Mouse (Mus musculus): Measurements from ENCODE around the gene Ppara. TPM values are rescaled to one million over a fixed set of nuclear protein-coding genes. Genes with fewer than 3 reads are reported as not detected.

Gene Ppara
- total and polyA plus RNA-seq, 3 experiments = 12.9 to 60.7 (median 53.1) TPM

DNA sequence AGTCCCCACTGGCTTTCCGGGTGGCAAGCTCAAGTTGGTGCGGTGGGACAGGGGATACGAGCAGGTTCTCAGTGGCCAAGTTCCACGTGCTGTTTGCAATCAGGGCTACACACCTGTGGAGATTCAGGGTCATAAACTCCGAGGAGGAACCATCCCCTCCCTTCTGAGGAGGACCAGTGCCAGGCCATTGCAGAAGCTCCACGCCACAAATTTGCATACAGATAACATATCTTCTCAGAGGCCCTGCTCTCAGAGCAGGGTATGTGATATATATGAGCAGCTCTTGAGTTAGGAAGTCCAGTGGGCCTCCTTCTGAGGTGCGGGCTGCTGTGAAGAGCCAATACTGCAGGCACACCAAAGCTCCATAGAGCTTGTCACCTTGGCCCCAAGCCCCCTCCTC is 15.8 kb upstream of the Ppara start:
- Histone ChIP-seq H3K9ac (ENCODE audit: low read depth, low read length) (no peak overlapping the region), H3K36me3 (ENCODE audit: control insufficient read depth, insufficient read depth, low read length) (no peaks in the 10 kb centered on the region), H3K79me2 (replicated peaks; ENCODE audit: control insufficient read depth, insufficient read depth, low read length) (no peaks in the 10 kb centered on the region), H3K27ac (no peak overlapping the region), H3K4me3 (no peak overlapping the region), H3K4me1 (ENCODE audit: control insufficient read depth, insufficient read depth, low read length) (no peaks in the 10 kb centered on the region), H3K27me3 (ENCODE audit: control insufficient read depth, insufficient read depth, low read length) (no peaks in the 10 kb centered on the region)
- no peak for DNase-seq
- no peak for TF ChIP-seq EP300 (IDR thresholded peaks at IDR 0.05; ENCODE audit: insufficient read depth, low read depth, low read length)
- TF ChIP-seq CTCF (IDR thresholded peaks at IDR 0.05) = no peak
- TF ChIP-seq POLR2A (IDR thresholded peaks at IDR 0.05; ENCODE audit: insufficient read depth, low read depth, low read length) = no peak
- 59% methylated on average over 7 of the region's 7 CpGs for WGBS
- intact Hi-C loops (cut with DNase I) = loop anchor here (5.0 kb wide), 2 partner anchors 93 to 318 kb away; partner anchors contain the start of gene Cdpf1

DNA sequence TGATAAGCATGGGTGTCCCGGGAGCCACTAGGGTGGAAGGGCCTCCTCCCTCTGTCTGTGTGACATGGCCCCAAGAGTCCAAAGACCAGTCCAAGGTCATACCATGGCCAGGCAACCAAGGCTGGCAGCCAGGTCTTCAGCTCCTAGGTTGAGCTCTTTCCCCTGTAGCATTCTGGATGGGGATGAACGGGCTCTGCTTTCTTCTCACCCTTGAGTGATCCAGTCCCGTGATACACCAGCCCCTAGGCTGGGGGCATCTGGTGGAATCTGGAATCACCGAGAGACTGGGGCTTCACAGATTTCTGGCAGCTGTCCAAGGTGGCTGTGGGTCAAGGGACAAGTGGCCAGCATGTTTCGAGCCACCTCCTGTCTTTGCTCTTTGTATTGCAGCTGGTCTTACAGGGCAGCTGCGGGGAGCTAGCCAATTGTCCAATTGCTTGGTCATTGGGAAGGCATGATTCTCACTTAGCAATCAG is 14.4 kb upstream of the Ppara start:
- no peaks in the 10 kb centered on the region for H3K79me2 ChIP-seq (replicated peaks; ENCODE audit: control insufficient read depth, insufficient read depth, low read length)
- no peak overlapping the region for H3K4me3 ChIP-seq
- H3K27me3 ChIP-seq (ENCODE audit: control insufficient read depth, insufficient read depth, low read length) = no peaks in the 10 kb centered on the region
- H3K36me3 ChIP-seq (ENCODE audit: control insufficient read depth, insufficient read depth, low read length) = no peaks in the 10 kb centered on the region
- WGBS = 41% methylated on average over 6 of the region's 6 CpGs
- peaks cover 3% of the 10 kb centered on the region; the same call in 1 of the 2 replicates for H3K4me1 ChIP-seq (ENCODE audit: control insufficient read depth, insufficient read depth, low read length)
- intact Hi-C loops (cut with DNase I) = loop anchor here (10.0 kb wide), 1 partner anchor 406 kb away; no protein-coding TSS in a partner anchor
- TF ChIP-seq CTCF (IDR thresholded peaks at IDR 0.05) = no peak
- TF ChIP-seq POLR2A (IDR thresholded peaks at IDR 0.05; ENCODE audit: insufficient read depth, low read depth, low read length) = no peak
- no peak for TF ChIP-seq EP300 (IDR thresholded peaks at IDR 0.05; ENCODE audit: insufficient read depth, low read depth, low read length)
- peak in 1 of 2 experiments; percentile 19 for DNase-seq
- no peak overlapping the region for H3K27ac ChIP-seq
- no peak overlapping the region for H3K9ac ChIP-seq (ENCODE audit: low read depth, low read length)

DNA sequence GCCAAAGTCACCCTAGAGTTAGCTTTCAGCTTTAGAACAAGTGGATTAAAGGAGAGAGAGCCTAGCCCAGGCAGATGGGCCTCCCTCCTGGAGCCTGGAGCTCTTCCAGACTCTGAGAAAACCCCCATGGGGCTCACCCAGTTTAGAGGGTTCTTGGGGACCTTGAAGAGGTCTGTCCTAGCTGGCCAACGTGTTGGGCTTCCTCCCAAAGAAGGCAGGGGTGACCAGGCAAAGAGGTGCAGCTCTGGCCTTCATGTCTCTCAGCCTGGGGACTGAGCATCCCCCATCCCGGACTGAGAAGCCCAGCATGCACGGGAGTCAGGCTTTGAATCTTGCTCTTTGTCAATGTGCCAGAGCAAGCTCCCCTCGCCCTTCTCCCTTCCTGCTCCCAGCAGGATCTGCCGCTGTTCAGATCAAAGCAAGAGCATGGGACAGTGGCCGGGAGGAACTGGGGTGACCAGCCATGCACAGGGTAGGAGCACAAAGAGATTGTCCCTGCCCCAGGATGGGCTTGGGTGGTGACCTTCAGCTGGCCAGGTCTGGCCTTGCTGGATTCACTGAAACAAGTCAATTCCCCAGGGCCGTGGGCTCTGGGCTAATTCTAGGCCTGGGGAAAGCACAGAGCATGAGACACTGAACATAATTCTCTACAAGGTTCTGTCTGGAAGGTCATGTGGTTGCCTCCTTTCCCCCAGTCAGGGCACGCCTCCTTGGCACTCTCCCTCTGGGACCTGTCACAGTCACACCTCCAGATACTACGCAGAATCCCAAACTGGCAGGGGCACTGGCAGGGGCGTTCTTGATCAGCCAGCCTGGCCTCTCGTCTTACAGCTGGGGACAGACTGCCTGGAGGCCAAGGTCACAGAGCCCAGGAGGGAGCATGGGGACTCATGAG is 10.3 kb upstream of the Ppara start:
- peak; percentile 70 to 85 for DNase-seq
- Histone ChIP-seq H3K27me3 (ENCODE audit: control insufficient read depth, insufficient read depth, low read length) (no peaks in the 10 kb centered on the region), H3K4me1 (ENCODE audit: control insufficient read depth, insufficient read depth, low read length) (peaks cover 3% of the 10 kb centered on the region; the same call in 1 of the 2 replicates), H3K9ac (ENCODE audit: low read depth, low read length) (peak overlapping the region; percentile 30), H3K36me3 (ENCODE audit: control insufficient read depth, insufficient read depth, low read length) (no peaks in the 10 kb centered on the region), H3K27ac (peak overlapping the region; percentile 91), H3K4me3 (no peak overlapping the region), H3K79me2 (replicated peaks; ENCODE audit: control insufficient read depth, insufficient read depth, low read length) (no peaks in the 10 kb centered on the region)
- TF ChIP-seq POLR2A (IDR thresholded peaks at IDR 0.05; ENCODE audit: insufficient read depth, low read depth, low read length) = no peak; the same call in 1 of the 2 replicates
- peak; percentile 89 for TF ChIP-seq EP300 (IDR thresholded peaks at IDR 0.05; ENCODE audit: insufficient read depth, low read depth, low read length)
- WGBS = 20% methylated on average over 11 of the region's 11 CpGs
- intact Hi-C loops (cut with DNase I) = loop anchor here (10.0 kb wide), 1 partner anchor 410 kb away; no protein-coding TSS in a partner anchor

DNA sequence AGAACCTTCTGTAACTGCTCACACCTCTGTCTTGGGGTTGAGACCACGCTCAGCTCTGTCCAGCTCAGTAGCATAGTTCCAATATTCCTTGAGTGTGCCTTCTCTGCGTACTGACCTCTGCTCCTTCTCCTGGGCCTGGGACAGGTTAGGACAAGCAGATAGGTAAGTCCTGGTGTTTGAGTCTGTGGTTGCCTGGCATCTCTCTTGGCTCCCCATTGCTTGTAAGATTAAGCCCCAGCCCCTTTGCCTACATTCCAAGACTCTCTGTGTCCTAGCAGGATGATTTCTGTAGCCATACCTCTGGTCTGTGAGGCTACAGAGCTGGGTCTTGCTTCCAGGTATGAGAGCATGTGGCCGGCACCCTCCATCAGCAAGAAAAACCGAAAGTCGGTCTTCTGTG is 6.6 kb upstream of the Ppara start:
- 85% methylated on average over 5 of the region's 5 CpGs for WGBS

DNA sequence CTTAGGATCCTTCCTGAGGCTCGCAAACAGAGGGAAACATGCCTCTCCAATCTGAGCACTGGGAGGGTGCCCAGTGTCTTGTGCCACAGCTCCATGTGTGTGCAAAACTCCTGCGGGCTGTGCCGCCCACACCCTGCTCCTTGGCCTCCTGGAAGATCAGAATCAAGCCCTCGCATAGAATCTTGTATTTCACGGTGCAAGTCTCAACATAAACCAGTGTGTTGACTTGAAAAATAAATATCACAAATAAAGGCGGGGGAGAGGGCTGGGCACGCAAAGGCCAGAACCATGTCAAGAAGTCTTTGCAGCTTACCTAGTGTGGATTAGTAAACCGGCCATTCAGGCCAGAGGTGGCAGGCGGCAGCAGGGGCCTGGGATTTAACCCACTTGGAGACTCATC is 5.5 kb upstream of the Ppara start:
- Histone ChIP-seq H3K9ac (ENCODE audit: low read depth, low read length) (no peak overlapping the region), H3K27ac (no peak overlapping the region), H3K4me1 (ENCODE audit: control insufficient read depth, insufficient read depth, low read length) (peaks cover 4% of the 10 kb centered on the region; the same call in 1 of the 2 replicates), H3K79me2 (replicated peaks; ENCODE audit: control insufficient read depth, insufficient read depth, low read length) (no peaks in the 10 kb centered on the region), H3K36me3 (ENCODE audit: control insufficient read depth, insufficient read depth, low read length) (no peaks in the 10 kb centered on the region), H3K4me3 (no peak overlapping the region), H3K27me3 (ENCODE audit: control insufficient read depth, insufficient read depth, low read length) (no peaks in the 10 kb centered on the region)
- TF ChIP-seq EP300 (IDR thresholded peaks at IDR 0.05; ENCODE audit: insufficient read depth, low read depth, low read length) = no peak
- TF ChIP-seq POLR2A (IDR thresholded peaks at IDR 0.05; ENCODE audit: insufficient read depth, low read depth, low read length) = no peak
- TF ChIP-seq CTCF (IDR thresholded peaks at IDR 0.05) = no peak
- no peak for DNase-seq
- intact Hi-C loops (cut with DNase I) = loop anchor here (10.0 kb wide), 1 partner anchor 414 kb away; no protein-coding TSS in a partner anchor
- WGBS = 84% methylated on average over 9 of the region's 9 CpGs

More for the DNA sequence above, 6.6 kb upstream of the Ppara start:
- intact Hi-C loops (cut with DNase I) = loop anchor here (10.0 kb wide), 1 partner anchor 413 kb away; no protein-coding TSS in a partner anchor
- no peak overlapping the region for H3K27ac ChIP-seq
- H3K27me3 ChIP-seq (ENCODE audit: control insufficient read depth, insufficient read depth, low read length) = no peaks in the 10 kb centered on the region
- H3K4me3 ChIP-seq = no peak overlapping the region
- H3K4me1 ChIP-seq (ENCODE audit: control insufficient read depth, insufficient read depth, low read length) = peaks cover 4% of the 10 kb centered on the region; the same call in 1 of the 2 replicates
- no peak overlapping the region for H3K9ac ChIP-seq (ENCODE audit: low read depth, low read length)
- TF ChIP-seq POLR2A (IDR thresholded peaks at IDR 0.05; ENCODE audit: insufficient read depth, low read depth, low read length) (no peak), CTCF (IDR thresholded peaks at IDR 0.05) (no peak), EP300 (IDR thresholded peaks at IDR 0.05; ENCODE audit: insufficient read depth, low read depth, low read length) (no peak)
- DNase-seq = no peak
- H3K79me2 ChIP-seq (replicated peaks; ENCODE audit: control insufficient read depth, insufficient read depth, low read length) = no peaks in the 10 kb centered on the region
- no peaks in the 10 kb centered on the region for H3K36me3 ChIP-seq (ENCODE audit: control insufficient read depth, insufficient read depth, low read length)
